Mouse (Mus musculus): ENCODE data around the gene Gnai1.

The Gnai1 gene

DNA sequence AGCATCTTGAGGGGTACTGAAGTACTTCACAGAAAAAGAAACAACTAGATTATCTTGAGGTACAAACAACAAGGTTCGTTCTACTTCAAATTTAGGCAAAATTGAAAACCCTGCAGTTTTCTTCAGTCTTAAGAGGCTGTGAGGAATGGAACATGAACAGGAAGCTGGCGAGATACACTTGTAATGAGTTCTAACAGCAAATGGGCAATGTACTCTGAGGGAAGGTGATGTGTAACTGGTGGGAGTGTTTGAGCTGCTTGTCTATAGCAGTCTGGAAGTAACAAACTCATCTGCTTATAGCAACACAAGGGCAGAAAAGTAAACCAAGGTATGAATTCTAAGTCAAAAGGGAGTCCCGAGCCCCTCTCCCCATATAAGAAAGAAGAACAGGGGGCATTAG lies 78.1 kb downstream of the Gnai1 start:
- DNase-seq = no peak

DNA sequence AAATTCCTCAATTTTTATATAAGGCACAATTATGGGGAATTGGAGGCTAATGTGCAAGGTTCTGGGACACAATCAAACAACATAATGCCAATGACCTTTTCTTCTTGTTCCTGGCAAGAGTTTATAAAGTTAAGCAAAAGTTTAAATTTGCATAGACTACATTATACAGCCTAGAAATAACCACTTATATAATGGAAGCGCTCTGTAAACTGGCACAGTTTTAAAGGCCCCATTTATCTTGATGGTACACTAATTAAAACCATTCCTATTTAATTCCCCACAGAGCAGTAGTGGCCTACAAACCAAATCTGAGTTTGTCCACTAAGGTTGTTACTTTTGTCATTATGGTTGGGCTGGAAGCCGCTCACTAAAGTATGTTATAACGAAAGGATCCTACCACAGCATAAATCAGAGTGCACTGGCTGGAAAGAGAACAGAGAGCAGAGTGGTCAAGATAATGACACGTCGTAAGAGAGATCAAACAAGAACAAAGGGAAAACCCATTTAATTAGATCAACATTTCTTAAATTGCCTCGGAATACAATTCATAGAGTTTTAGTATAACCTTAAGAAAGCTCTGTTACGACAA lies 85.7 kb downstream of the Gnai1 start:
- no peak for DNase-seq

DNA sequence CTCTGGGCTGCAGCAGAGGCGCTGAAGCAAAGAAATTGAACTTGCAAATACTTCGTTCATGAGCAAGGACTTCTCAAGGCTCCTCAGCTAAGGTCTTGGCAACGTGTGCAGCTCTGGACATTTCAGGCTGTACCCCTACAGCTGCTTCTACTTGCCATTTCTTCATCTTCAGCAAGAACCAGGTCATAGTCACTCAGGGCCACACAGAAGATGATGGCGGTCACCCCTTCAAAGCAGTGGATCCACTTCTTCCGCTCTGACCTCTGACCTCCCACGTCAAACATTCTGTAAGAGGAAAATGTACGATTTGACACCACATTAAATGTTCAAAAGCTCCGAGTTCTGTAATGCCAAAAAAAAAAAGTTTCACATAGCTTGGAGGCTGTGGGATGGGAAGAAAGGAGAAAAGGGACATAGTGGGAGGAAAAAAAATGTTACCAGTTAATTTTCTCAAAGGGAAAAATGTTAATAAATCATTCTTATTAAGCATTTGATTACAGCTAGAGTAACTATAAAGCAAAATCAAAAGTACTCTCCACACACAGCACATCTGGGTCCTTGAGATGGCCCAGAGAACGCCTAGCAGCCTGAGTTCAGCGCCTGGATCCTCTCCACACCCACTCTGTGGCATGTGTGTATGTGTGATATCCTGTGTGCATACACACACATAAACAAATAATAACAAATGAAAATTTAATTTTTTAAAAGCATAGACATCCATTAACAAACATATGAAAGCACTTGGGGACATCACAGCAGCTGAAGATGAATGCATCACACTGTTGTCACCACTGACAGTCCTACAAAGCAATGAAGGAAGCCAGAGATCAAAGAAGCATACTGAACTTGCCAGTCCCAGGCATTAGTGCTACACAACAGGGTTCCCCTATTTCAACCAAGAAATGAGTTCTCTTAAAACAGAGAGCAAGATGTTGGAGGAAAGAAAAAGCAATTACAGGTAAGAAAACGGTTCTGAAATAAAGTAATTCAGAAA lies 86.6 kb downstream of the Gnai1 start:
- DNase-seq = no peak

DNA sequence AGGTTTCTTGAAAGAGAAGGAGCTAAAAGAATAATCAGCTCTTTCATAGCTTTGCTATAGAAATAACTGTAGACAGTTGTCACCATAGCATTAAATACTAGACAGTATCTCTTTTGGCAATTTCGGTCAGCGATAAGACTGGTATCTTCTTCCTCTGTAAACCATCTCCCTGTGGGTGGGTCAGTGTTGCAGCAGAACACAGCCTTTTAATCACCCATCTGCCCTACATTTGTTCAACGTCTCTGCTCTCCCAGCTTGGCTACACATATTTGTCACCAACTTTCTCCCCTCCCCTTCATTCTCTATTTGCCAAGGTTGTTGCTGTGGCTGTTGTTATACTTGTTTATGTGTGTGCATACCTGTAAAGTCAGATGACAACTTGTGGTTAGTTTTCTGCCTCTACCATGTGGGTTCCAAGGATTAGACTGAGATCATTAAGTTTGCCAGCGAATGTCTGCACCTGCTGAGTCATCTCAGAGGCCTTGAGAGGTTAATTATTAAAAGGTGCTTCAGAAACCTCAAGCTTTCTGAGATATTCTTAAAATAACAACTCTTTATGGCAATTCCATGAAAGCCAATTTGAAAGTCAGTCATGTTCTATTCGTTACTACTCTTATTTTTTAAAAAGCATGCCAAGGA lies 109.7 kb downstream of the Gnai1 start:
- peak; percentile 33 to 55 for DNase-seq

DNA sequence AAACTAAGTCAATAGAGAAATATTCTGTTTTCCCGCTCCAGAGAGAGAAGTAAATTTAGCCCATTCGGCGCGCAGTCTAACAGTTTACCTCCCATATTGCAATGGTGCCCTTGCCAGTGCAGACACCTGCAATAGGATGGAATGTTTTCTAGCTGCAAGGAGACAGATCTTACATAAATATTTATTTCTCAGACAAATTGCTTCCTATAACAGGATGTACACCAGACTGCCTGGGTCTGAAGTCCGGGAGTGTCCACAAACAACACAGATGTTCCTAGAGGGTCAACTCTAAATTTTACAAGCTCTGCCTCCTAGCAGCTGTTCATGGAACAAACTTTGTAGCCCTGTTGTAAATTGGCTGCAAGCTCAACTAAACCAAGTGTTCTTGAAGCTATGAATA lies 111.0 kb downstream of the Gnai1 start:
- no peak for DNase-seq

DNA sequence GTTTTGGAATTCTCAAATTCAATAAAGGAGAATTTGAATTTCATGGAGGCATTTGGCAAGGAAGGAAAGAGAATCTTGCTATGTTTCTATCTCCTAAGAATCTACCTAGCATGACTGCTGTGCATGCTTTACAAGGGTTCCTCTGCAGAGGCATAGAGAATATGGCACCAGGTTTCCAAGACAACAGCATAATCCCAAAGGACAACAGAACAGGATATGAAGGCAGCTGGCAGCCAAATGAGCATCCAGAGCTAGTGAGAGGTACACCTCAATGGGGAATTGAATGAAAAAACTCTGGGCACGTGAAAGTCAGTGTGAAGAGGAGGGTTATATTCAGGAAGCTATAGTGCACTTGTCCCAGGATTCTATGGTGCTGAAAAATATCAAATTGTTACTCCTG lies 130.8 kb downstream of the Gnai1 start:
- DNase-seq = no peak

DNA sequence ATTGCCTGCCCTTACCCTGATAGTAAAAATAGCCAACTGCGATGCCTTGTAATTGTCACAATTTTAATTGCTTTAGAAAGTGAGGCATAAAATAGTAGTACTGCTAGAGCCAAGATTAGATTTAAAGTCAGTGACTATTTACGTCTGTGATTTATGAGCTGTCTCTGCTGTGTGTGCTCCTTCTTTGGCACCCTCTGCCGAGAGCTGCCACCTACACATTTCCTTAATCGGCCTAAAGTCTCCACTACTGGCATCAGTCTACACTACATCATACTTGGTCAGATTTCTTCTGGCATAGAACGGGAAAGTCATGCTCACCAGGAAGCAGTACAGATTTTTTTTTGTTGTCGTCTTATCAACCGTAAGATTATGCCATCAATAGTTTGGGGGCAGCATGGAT lies 131.3 kb downstream of the Gnai1 start:
- DNase-seq = no peak

DNA sequence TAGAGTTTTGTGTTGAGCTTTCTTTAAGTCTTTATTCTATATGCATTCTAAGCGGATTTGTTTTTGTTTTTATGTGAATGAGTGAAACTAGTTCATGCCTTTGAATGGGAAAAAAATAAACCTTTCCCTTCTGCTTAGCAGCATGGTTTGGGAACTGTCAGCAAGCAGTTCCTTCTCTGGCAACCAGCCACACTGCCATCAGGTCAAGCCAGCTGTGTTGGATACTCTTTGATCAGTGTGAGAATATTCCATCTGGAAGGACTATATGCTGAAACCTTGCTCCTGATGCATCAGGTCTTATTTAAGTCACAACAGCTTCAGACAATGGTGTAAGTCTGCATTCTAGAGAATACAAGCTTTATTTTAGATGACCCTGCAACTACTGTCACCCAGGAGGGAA lies 139.3 kb downstream of the Gnai1 start:
- DNase-seq = no peak

DNA sequence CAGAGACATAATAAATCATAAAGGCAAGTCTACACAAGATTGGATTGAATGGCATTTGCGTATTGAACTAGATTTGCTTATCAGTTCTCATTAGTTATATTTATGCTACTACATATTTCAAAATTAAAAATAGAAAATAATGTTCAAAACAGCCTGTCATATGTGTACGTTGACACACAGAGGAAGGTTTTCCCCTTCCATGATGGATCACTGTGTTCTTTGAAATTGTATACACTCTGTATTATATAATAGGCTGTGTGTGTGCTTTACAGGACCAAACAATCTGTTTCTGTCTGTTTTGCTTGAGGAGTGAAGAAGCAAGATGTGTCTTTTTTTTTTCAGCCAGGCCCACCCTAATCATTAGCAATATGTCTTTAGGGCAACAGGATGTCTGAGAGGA lies 141.9 kb downstream of the Gnai1 start:
- DNase-seq = no peak

DNA sequence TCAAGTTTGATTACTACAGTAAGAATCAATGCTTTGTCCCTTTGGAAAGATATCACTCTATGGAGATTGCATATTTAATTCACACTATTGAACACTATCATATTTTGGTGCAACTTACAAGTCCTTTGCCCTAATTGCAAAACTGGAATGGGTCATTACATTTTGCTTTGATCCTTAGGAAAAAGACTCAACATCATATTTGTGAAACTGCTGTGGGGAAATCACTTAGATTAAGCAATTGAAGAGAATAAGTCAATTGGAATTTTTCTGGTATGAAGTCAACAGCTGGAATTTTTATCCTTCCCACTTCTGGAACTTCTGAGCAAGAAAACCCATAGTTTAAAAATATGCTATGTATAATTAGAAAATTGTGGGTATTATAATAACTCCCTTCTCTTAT lies 142.3 kb downstream of the Gnai1 start:
- DNase-seq = no peak

Measured in kidney, adult 8-10 months (tissue).